Mouse (Mus musculus) hindbrain, embryonic 14.5 days (tissue): ENCODE results near the gene Col11a1. TPM values are rescaled to one million over a fixed set of nuclear protein-coding genes. Genes with fewer than 3 reads are reported as not detected.
A peak's percentile ranks its signal among the peaks of the same experiment; 100 is the strongest.

Experiments used
- ATAC-seq: fragments of 200-750 bp; cut with Nextera tagmentation; 2 replicates; pipeline ENCODE4 v1.8.0; 2017; ENCODE audit warnings: moderate number of reproducible peaks, mild to moderate bottlenecking, moderate TSS enrichment, moderate library complexity; ENCODE audit not compliant: low FRiP score
- DNase-seq: peaks from one replicate; pipeline ENCODE4 v3.0.0-alpha.2; 2015; ENCODE audit warnings: low spot score
- H3K27ac ChIP-seq: fragments of 300-500 bp; sonication (generic); 2 replicates; pipeline ENCODE4 v1.5.1; 2014; ENCODE audit warnings: mild to moderate bottlenecking, moderate library complexity
- H3K27me3 ChIP-seq: fragments of 300-500 bp; sonication (generic); 2 replicates; pipeline ENCODE4 v1.6.1; 2014; ENCODE audit warnings: mild to moderate bottlenecking, low read length, mixed read lengths; ENCODE audit not compliant: control insufficient read depth, insufficient read depth
- H3K36me3 ChIP-seq: fragments of 300-500 bp; sonication (generic); replicated peaks from 2 replicates; pipeline ENCODE4 v1.6.1; 2014; ENCODE audit not compliant: control insufficient read depth, insufficient read depth
- H3K4me1 ChIP-seq: fragments of 300-500 bp; sonication (generic); replicated peaks from 2 replicates; pipeline ENCODE4 v1.6.1; 2014; ENCODE audit warnings: antibody characterized with exemption, low read length, mixed read lengths; ENCODE audit not compliant: control insufficient read depth, insufficient read depth
- H3K4me2 ChIP-seq: fragments of 300-500 bp; sonication (generic); replicated peaks from 2 replicates; pipeline ENCODE4 v1.6.1; 2014; ENCODE audit warnings: mild to moderate bottlenecking, moderate library complexity
- H3K4me3 ChIP-seq: fragments of 300-500 bp; sonication (generic); replicated peaks from 2 replicates; pipeline ENCODE4 v1.5.1; 2014; ENCODE audit warnings: mild to moderate bottlenecking, low read length
- H3K9ac ChIP-seq: fragments of 300-500 bp; sonication (generic); 2 replicates; pipeline ENCODE4 v1.6.1; 2014
- H3K9me3 ChIP-seq: fragments of 300-500 bp; sonication (generic); 2 replicates; pipeline ENCODE4 v1.6.1; 2016; ENCODE audit warnings: low read length; ENCODE audit not compliant: control insufficient read depth
- WGBS: fragments of 180-500 bp; shearing (Covaris S2); extraction: QIAGEN DNeasy Blood & Tissue Kit; methylation state at CpG from one replicate; pipeline ENCODE4 v1.1.7; 2014; 5-methylcytosine and 5-hydroxymethylcytosine counted together
- polyA plus RNA-seq: library from polyadenylated mRNA; unstranded; fragments of >200 nt; fragmentation: Nextera tagmentation; extraction: Ambion mirVana; gene quantifications from 2 replicates; pipeline ENCODE4 v1.2.1, GENCODE M21; 2014

The Col11a1 gene
- 13.6 and 15.6 TPM in 2 replicates for polyA plus RNA-seq

DNA sequence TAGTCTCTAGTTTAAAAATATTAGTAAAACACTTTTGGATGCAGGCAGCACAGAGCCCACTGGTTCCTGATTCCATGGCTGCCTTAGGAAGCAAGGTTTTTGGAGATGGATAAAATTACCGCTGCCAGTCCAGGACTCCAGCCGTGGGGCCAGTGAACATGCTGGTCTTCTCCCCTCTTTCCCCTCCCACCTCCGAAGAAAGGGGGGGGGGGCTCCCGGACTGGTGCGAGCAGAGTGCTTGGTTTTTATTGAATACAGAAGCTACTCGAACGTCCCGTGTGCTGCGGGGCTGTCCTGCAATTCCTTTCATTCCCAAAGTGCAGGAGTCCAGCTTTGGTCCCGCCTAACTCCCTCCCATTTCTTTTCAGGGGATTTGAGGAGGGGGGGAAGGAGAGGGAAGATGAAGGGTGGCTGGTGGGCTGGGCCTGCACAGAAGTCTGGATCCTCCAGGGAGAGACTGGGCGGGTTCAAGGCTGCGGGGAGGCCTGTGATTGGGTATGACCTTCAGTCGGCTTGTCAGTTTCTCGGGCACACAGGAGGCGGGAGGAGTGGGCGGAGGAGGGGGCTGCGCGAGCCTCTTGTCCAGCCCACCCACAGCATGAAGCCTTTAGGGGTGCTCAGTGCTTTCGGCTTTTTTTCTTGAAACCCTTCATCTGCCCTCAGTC is at the start of gene Col11a1:
TSS of gene Col11a1 (plus strand) at position 570 of the 665 bp plus-strand sequence.
- peak within 1 kb of the TSS; percentile 53 for H3K4me3 ChIP-seq
- under 1% methylated on average over 19 of the region's 19 CpGs for WGBS
- H3K27ac ChIP-seq = no peak within 1 kb of the TSS; the same call in 1 of the 2 replicates
- H3K36me3 ChIP-seq = no peaks in the 10 kb centered on the region
- H3K27me3 ChIP-seq = no peaks in the 10 kb centered on the region
- no peaks in the 10 kb centered on the region for H3K9me3 ChIP-seq
- H3K4me1 ChIP-seq = 0 out of 2 replicates have a peak, but pooled peaks cover 12% of the 10 kb centered on the region
- peak; percentile 99 for ATAC-seq
- H3K4me2 ChIP-seq = peak within 1 kb of the TSS; percentile 89
- H3K9ac ChIP-seq = peak within 1 kb of the TSS; percentile 57
- DNase-seq = peak; percentile 83

DNA sequence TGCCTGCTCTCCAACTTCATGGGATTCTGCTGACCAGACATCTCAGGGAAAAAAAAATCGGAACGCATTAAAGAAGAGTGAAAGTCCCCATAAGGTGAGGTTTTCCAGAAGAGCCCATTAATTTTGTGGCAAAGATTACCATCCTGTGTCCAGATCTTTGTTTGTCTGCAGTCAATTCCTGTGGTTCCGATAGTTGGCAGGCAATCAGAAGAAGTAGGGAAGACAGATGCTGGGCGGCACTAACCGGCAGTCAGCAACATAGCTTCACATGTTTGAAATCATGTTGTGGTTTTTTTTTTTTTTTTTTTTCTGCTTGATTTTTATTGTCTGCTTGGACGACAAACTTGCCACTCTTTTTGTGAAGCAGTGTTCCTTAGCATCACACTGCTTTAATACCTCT is 39.4 kb upstream of the Col11a1 start:
- no peak overlapping the region for H3K9ac ChIP-seq
- H3K27me3 ChIP-seq = no peaks in the 10 kb centered on the region
- H3K9me3 ChIP-seq = no peaks in the 10 kb centered on the region
- no peaks in the 10 kb centered on the region for H3K36me3 ChIP-seq
- H3K4me2 ChIP-seq = no peak overlapping the region
- no peak overlapping the region for H3K4me3 ChIP-seq
- H3K27ac ChIP-seq = no peak overlapping the region
- no peaks in the 10 kb centered on the region for H3K4me1 ChIP-seq
- no peak for ATAC-seq
- WGBS = 81% methylated on average over 6 of the region's 6 CpGs
- no peak for DNase-seq

DNA sequence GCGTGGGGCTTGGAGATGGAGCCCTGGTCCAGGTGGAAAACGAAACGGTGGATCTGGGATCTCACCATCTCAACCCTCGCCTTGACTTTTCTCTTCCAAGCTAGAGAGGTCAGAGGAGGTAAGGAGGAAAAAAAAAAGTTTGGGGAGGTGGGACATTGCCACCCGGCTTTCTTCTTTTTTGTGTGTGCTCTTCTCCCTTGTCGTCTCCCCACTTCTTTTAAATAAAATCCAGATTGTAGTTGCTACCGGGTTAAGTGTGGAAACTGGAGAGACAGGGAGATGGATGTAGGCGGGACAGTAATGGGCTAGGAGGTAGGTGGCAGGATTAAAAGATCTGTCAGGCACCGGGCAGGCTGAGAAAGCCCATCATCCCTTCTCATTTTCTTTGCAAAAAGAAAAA is 546 bp downstream of the Col11a1 start:
- ATAC-seq (no peak), DNase-seq (no peak)
- Histone ChIP-seq H3K9me3 (no peaks in the 10 kb centered on the region), H3K27me3 (no peaks in the 10 kb centered on the region), H3K9ac (peak overlapping the region; percentile 57), H3K36me3 (no peaks in the 10 kb centered on the region), H3K27ac (no peak overlapping the region), H3K4me1 (0 out of 2 replicates have a peak, but pooled peaks cover 12% of the 10 kb centered on the region), H3K4me2 (peak overlapping the region; percentile 89), H3K4me3 (peak overlapping the region; percentile 53)
- under 1% methylated on average over 9 of the region's 9 CpGs for WGBS

DNA sequence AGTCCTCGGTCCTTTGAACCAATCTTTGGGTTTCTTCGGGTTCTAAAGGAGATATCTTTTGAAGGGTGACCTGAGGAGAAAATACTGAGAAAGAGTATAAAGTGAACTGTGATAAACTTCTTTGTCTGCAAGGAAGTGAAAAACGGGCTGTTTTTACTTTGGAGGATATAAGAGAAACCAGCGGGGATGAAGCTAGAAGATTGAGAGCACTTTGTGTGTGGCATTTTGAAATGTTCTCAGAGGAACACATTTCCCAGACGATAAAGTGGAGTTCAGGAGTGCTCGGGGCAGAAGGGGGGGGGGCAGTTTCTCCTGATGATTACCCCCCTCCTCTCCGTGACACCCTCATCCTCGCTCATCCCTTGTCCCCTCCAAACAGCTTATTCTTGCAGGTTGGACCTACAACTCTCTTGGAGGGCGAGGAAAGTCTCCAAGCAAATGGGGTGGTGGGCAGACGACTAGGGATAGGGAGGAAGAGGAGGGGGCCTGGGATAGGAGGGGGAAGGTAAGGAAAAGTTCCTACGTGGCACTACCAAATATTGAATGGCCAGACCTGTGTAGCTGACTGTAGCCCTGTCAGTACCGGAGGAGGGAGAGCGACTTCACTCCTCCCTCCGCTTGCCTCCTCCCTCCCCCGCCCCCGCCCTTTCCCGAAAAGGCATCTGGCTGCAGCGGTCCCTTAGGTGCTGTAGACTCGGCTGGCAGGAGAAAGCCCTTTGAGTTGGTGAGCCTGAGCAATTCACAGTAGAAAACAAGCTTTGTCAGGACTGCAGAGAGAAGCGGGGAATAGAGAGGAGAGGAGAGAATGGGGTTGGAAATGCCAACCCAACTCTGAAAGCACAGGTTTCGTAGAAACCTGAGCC is 1.2 kb downstream of the Col11a1 start:
- WGBS = under 1% methylated on average over 21 of the region's 21 CpGs
- H3K4me2 ChIP-seq = peak overlapping the region; percentile 89
- H3K4me3 ChIP-seq = peak overlapping the region; percentile 53
- H3K36me3 ChIP-seq = no peaks in the 10 kb centered on the region
- H3K27me3 ChIP-seq = no peaks in the 10 kb centered on the region
- peak; percentile 68; the same call in 1 of the 2 replicates for ATAC-seq
- DNase-seq = peak; percentile 28
- no peak overlapping the region for H3K27ac ChIP-seq
- peak overlapping the region; percentile 57 for H3K9ac ChIP-seq
- H3K4me1 ChIP-seq = 0 out of 2 replicates have a peak, but pooled peaks cover 12% of the 10 kb centered on the region
- H3K9me3 ChIP-seq = no peaks in the 10 kb centered on the region

DNA sequence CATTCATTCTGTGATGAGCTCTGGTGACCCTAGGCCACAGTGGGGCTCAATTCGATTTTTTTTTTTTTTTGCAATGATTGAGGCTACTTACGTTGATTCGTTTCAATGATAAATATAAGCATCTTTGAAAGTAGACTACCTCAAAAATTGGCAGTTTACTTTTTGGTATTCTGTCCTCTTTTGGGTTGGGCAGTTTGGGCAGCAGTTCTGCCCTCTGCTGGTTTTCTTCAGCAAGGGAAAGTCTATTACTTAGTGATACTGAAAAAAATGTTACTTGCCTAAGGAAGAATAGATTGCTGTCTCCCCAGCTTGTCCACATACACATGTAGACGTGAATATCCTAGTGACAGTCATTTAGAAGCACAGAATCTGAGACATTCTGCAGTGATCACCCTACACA is 2.0 kb downstream of the Col11a1 start:
- H3K4me1 ChIP-seq = 0 out of 2 replicates have a peak, but pooled peaks cover 12% of the 10 kb centered on the region
- no peaks in the 10 kb centered on the region for H3K9me3 ChIP-seq
- peak overlapping the region; percentile 53 for H3K4me3 ChIP-seq
- no peaks in the 10 kb centered on the region for H3K36me3 ChIP-seq
- no peak for ATAC-seq
- DNase-seq = peak; percentile 68
- H3K27ac ChIP-seq = no peak overlapping the region
- H3K4me2 ChIP-seq = peak overlapping the region; percentile 89
- no peaks in the 10 kb centered on the region for H3K27me3 ChIP-seq
- 5% methylated on average over 4 of the region's 4 CpGs for WGBS
- peak overlapping the region; percentile 57 for H3K9ac ChIP-seq

DNA sequence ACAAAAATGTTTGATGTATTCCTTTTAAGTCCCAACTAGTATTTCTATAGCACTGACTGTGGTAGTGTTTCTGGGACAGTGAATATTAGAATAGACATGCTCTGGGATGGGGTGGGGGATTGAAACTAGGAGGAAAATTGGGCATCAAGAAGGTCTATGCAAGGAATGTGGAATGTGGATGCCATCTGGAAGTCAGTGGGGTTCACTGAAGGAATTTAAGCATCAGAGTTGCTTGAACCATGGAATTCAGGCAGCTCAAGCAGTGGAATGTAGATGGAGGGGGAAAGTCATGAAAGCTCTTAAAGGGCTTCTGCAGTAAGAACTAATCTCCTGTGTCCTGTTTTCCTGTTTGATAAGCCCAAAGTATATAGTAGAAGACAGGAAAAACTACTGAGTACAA is 22.1 kb downstream of the Col11a1 start:
- H3K4me1 ChIP-seq = no peaks in the 10 kb centered on the region
- no peak overlapping the region for H3K4me2 ChIP-seq
- ATAC-seq = no peak
- no peaks in the 10 kb centered on the region for H3K36me3 ChIP-seq
- H3K27ac ChIP-seq = no peak overlapping the region
- no peak for DNase-seq
- no peaks in the 10 kb centered on the region for H3K9me3 ChIP-seq
- H3K27me3 ChIP-seq = no peaks in the 10 kb centered on the region
- no peak overlapping the region for H3K4me3 ChIP-seq
- H3K9ac ChIP-seq = no peak overlapping the region

DNA sequence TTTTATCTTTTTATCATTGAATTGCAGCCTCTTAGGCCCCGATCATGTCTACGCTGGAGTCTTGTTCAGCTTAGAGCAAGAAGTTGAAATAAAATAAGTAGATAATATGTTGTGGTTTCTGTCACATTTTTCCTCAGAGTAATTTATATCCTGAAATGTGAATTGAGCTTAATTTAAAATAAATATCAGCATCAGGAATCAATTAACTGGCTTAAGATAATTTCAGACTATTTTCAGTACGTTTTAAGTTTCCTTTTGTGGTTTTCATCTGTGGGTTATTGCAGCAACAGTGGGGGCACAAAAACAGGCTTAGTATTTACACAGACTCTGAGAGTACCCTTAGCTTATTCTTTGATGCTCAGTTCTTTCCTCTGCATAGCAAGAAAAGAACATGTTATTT is 23.2 kb downstream of the Col11a1 start:
- 88% methylated on average over 3 of the region's 3 CpGs for WGBS
- Histone ChIP-seq H3K4me2 (no peak overlapping the region), H3K9ac (no peak overlapping the region), H3K4me3 (no peak overlapping the region), H3K4me1 (no peaks in the 10 kb centered on the region), H3K27ac (no peak overlapping the region), H3K27me3 (no peaks in the 10 kb centered on the region), H3K9me3 (no peaks in the 10 kb centered on the region), H3K36me3 (no peaks in the 10 kb centered on the region)
- DNase-seq (no peak), ATAC-seq (no peak)

DNA sequence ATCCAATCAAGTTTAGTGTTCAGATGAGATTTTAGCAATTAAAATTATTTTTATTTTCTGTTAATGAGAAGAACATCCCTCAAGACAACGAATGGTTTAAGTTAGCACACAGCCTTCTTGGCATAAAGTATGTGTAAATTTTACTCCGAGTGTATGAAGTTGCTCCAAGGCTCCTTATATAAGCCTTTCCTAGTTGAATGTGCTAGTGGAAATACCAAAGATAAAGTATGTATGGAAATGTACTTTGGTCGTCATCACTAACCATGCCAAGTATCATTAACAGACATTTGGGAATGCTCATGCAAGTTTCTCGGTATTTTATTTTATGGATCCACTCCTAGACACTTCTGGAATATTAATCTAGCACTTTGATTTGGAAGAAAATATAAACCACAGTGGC is 34.8 kb downstream of the Col11a1 start:
- DNase-seq (no peak), ATAC-seq (no peak)
- WGBS = 91% methylated on average over 4 of the region's 4 CpGs
- H3K4me3 ChIP-seq = no peak overlapping the region
- no peaks in the 10 kb centered on the region for H3K9me3 ChIP-seq
- no peak overlapping the region for H3K4me2 ChIP-seq
- no peak overlapping the region for H3K9ac ChIP-seq
- H3K27me3 ChIP-seq = no peaks in the 10 kb centered on the region
- H3K27ac ChIP-seq = no peak overlapping the region
- 0 out of 2 replicates have a peak, but pooled peaks cover 8% of the 10 kb centered on the region for H3K36me3 ChIP-seq
- H3K4me1 ChIP-seq = no peaks in the 10 kb centered on the region

DNA sequence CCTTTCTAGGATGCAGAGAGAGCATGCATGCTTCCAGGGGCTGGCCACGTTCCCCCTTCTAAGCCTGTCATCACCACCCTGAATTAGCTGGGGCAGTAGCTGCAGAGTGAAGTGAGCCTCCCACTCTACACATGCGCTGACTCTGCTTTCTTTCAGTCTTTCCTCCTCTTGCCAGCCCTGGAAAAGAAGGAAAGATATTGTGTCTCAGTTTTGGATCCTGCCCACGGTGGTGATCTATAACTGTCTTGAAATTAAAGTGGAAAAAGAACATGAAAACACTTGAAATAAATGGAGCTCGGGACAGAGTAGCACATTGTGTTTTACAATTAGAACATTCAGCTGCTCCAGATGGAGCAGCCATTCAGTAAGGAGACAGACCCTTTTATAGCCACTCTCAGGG is 35.2 kb downstream of the Col11a1 start:
- Histone ChIP-seq H3K4me3 (no peak overlapping the region), H3K9ac (no peak overlapping the region), H3K27me3 (no peaks in the 10 kb centered on the region), H3K9me3 (no peaks in the 10 kb centered on the region), H3K4me2 (no peak overlapping the region), H3K36me3 (0 out of 2 replicates have a peak, but pooled peaks cover 8% of the 10 kb centered on the region), H3K27ac (no peak overlapping the region), H3K4me1 (no peaks in the 10 kb centered on the region)
- ATAC-seq (peak; percentile 57; the same call in 1 of the 2 replicates), DNase-seq (no peak)
- WGBS = 42% methylated on average over 4 of the region's 4 CpGs
